Mouse (Mus musculus): Measurements from ENCODE around the gene Vav2. TPM values are rescaled to one million over a fixed set of nuclear protein-coding genes. Genes with fewer than 3 reads are reported as not detected.

Gene Vav2
- polyA plus RNA-seq, 1 experiment from 2014 or later: 9.7 TPM

DNA sequence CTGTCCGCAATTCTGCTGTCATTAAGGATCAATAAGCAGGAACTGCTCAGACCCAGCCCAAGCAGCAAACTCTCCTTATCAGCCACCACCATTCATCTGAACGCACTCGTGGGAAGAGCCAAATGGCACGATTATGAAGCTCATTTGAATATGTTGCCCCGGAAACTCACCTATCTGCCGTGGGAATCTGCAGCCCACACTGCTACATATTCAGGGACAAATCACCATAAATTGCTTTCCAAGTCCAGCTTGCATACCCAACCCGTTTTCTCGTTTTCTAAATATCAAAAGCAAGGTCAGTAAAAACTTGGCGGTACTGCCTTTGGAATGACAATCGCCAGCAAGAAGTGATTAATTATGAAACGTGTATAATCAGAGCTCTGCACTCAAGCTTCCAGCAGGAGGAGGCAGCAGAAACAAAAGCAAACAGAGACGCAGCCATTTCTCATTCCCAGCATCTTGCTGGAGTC is 82.8 kb downstream of the Vav2 start:
- H3K27ac ChIP-seq: no peak overlapping the region
- no peaks in the 10 kb centered on the region for H3K27me3 ChIP-seq
- ATAC-seq (ENCODE audit: borderline replicate concordance, extremely low read depth, low FRiP score, low TSS enrichment): no peak
- H3K9me3 ChIP-seq: no peaks in the 10 kb centered on the region
- H3K4me1 ChIP-seq: peaks cover 17% of the 10 kb centered on the region
- H3K4me3 ChIP-seq: no peak overlapping the region
- H3K36me3 ChIP-seq: no peaks in the 10 kb centered on the region
- H3K4me2 ChIP-seq: 0 out of 2 replicates have a peak overlapping the region, but pooled peaks have one; percentile 2
- H3K9ac ChIP-seq: no peak overlapping the region
- WGBS: 23% methylated on average over 12 of the region's 12 CpGs

DNA sequence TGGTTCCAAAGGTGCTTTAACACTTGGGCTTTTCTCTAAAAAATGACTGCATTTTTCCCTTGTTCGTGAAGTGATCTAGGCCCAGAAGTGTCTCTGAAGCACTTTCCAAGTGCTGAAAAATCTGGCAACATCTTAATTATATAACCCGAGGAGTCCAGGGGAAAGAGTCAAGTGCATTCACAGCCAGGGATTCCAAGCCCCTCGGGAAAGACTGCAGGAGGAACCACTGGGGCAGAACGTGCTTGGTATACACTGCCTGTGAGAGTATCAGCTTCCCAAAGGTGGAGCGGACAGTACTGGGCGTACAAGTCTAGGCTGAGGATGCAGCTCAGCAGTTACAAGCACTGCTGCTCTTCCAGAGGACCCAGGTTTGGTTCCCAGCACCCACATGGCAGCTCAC is 86.2 kb downstream of the Vav2 start:
- no peak overlapping the region for H3K4me3 ChIP-seq

DNA sequence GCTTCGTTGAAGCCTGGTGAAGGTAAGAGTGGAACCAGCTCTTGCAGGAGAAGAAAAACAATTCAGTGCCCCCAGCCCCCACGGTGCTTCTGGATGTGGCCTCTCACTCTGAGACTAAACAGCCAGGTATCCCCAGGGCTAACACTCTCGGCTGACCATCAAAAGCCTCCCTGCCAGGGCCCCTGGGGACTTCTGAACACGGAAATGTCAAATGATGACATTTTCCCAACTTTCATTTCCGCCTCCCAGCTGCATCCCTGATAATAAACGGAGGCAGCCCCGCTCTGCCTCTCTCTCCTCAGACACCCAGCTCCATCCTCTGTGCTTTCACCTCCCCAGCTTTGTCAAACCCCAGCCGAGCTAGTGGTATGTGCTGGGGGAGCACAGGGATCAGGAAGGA is 87.8 kb downstream of the Vav2 start:
- H3K4me2 ChIP-seq: no peak overlapping the region
- H3K27me3 ChIP-seq: no peaks in the 10 kb centered on the region
- no peak overlapping the region for H3K9ac ChIP-seq
- H3K36me3 ChIP-seq: no peaks in the 10 kb centered on the region
- H3K27ac ChIP-seq: no peak overlapping the region
- peaks cover 26% of the 10 kb centered on the region for H3K4me1 ChIP-seq
- H3K9me3 ChIP-seq: no peaks in the 10 kb centered on the region
- ATAC-seq (ENCODE audit: borderline replicate concordance, extremely low read depth, low FRiP score, low TSS enrichment): no peak
- no peak overlapping the region for H3K4me3 ChIP-seq
- 38% methylated on average over 8 of the region's 8 CpGs for WGBS

More for the DNA sequence above, 86.2 kb downstream of the Vav2 start:
- Histone ChIP-seq H3K4me1 (peaks cover 20% of the 10 kb centered on the region), H3K27ac (no peak overlapping the region), H3K9ac (no peak overlapping the region), H3K9me3 (no peaks in the 10 kb centered on the region), H3K4me2 (no peak overlapping the region), H3K27me3 (no peaks in the 10 kb centered on the region), H3K36me3 (no peaks in the 10 kb centered on the region)
- WGBS: 73% methylated on average over 6 of the region's 6 CpGs
- ATAC-seq (ENCODE audit: borderline replicate concordance, extremely low read depth, low FRiP score, low TSS enrichment): no peak

DNA sequence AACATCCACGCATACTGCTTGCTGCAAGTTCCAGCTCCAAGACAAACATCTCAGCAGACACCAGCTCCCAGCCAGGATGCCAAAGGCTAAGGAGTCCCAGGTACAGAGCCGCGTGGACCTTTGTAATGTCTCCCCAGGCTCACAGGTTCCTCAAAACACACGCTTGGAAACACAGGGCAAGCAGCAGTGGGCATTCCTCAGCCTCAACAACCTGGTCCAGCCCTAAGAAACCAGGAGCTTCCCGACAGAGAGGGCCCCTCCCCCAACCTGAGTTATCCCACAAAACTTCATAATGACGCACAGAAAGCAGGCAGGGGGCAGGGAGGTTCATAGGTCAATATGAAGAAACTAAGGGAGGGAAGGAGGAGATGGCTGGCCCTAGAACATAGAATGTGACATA is 89.6 kb downstream of the Vav2 start:
- Histone ChIP-seq H3K36me3 (no peaks in the 10 kb centered on the region), H3K27me3 (no peaks in the 10 kb centered on the region), H3K27ac (no peak overlapping the region), H3K4me1 (peaks cover 20% of the 10 kb centered on the region), H3K4me3 (no peak overlapping the region), H3K9me3 (no peaks in the 10 kb centered on the region), H3K9ac (no peak overlapping the region), H3K4me2 (no peak overlapping the region)
- ATAC-seq (ENCODE audit: borderline replicate concordance, extremely low read depth, low FRiP score, low TSS enrichment): no peak
- WGBS: 50% methylated on average over 6 of the region's 6 CpGs

DNA sequence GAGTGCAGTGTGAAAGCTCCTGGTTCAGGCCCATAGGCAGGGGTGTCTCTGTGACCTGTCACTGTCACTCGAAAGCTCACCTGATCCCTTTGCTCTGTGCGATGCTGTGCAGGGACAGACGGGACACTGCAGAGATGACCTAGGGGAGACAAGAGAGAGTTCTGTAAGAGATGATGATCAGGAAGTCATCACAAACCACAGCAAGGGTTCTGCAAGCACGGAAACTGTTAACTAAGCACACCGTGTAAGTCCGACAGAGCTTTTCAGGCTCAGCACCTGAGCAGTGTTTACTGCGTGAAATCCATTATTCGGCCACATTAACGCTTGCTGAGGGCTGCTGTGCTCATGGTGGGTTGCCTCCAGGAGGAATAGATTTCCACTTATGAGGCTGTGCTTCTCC is 90.2 kb downstream of the Vav2 start:
- Histone ChIP-seq H3K4me2 (no peak overlapping the region), H3K4me1 (peaks cover 22% of the 10 kb centered on the region), H3K27me3 (no peaks in the 10 kb centered on the region), H3K36me3 (no peaks in the 10 kb centered on the region), H3K9me3 (no peaks in the 10 kb centered on the region), H3K9ac (no peak overlapping the region), H3K4me3 (no peak overlapping the region), H3K27ac (no peak overlapping the region)
- ATAC-seq (ENCODE audit: borderline replicate concordance, extremely low read depth, low FRiP score, low TSS enrichment): no peak
- 86% methylated on average over 9 of the region's 9 CpGs for WGBS

DNA sequence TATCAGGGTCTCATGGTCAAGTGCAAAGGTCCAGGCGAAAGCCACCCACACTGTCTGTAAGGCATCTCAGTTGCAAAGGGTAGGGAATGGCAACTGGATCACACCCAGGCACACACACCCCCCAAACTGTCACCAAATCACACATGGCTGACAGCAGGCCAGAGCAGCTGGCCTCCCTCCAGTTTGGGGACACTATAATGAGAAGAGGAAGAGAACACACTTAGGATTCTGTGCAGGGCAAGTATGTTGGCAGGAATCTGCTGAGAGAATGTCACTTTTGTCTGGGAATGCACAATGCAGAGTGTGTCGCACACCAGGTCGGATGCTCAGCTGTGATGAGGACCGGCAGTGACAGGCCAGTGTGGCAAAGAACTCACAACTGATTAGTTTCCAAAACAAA is 92.0 kb downstream of the Vav2 start:
- H3K27ac ChIP-seq: no peak overlapping the region
- H3K36me3 ChIP-seq: no peaks in the 10 kb centered on the region
- H3K27me3 ChIP-seq: no peaks in the 10 kb centered on the region
- H3K4me1 ChIP-seq: peaks cover 38% of the 10 kb centered on the region
- WGBS: 49% methylated on average over 4 of the region's 4 CpGs
- peak; percentile 15; the same call in 1 of the 2 replicates for ATAC-seq (ENCODE audit: borderline replicate concordance, extremely low read depth, low FRiP score, low TSS enrichment)
- H3K4me3 ChIP-seq: no peak overlapping the region
- H3K9ac ChIP-seq: no peak overlapping the region
- no peaks in the 10 kb centered on the region for H3K9me3 ChIP-seq
- no peak overlapping the region for H3K4me2 ChIP-seq

DNA sequence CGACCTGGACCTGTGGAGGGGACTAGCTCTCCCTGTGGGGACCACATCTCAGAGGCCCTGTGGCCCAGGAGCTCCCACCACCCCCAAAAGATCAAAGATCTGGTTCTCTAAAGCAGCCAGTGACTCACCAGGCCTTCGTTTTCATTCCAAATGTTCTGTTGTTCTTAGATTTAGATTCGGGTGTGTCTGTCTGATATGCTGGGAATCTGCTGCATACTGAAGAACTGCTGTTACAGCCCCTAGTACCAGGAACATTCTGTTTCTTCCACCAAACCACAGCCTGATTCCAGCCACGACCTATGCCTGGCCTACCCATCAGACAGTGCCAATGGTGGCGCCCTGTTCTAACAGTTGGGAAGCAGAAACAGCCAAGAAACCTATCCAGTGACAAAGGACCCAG is 95.3 kb downstream of the Vav2 start:
- Histone ChIP-seq H3K36me3 (no peaks in the 10 kb centered on the region), H3K9ac (no peak overlapping the region), H3K9me3 (no peaks in the 10 kb centered on the region), H3K4me1 (peaks cover 64% of the 10 kb centered on the region), H3K4me3 (no peak overlapping the region), H3K27me3 (no peaks in the 10 kb centered on the region), H3K4me2 (no peak overlapping the region), H3K27ac (no peak overlapping the region)
- 75% methylated on average over 5 of the region's 5 CpGs for WGBS
- ATAC-seq (ENCODE audit: borderline replicate concordance, extremely low read depth, low FRiP score, low TSS enrichment): no peak

DNA sequence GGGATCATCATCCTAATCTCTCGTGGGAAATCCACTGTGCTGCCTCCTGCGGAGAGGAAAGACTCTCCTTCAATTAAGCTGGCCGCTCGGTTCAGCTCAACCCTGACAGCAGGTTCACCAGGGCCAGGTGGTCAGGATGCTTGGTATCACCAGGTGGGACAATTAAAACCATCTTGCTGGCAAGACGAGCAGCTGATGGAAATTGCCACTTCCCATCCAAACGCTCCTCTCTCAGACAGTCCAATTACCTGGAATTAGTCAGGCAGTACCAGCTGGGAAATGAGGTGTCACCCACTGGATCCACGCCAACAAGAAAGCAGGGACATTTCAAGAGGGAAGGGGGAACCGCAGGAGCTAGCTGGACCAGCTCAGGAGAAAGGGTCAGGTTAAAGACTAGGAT is 96.4 kb downstream of the Vav2 start:
- Histone ChIP-seq H3K36me3 (no peaks in the 10 kb centered on the region), H3K9me3 (no peaks in the 10 kb centered on the region), H3K27me3 (no peaks in the 10 kb centered on the region), H3K4me2 (no peak overlapping the region), H3K9ac (no peak overlapping the region), H3K4me1 (peaks cover 72% of the 10 kb centered on the region), H3K4me3 (no peak overlapping the region), H3K27ac (no peak overlapping the region)
- ATAC-seq (ENCODE audit: borderline replicate concordance, extremely low read depth, low FRiP score, low TSS enrichment): no peak
- 77% methylated on average over 8 of the region's 8 CpGs for whole genome bisulfite sequencing

DNA sequence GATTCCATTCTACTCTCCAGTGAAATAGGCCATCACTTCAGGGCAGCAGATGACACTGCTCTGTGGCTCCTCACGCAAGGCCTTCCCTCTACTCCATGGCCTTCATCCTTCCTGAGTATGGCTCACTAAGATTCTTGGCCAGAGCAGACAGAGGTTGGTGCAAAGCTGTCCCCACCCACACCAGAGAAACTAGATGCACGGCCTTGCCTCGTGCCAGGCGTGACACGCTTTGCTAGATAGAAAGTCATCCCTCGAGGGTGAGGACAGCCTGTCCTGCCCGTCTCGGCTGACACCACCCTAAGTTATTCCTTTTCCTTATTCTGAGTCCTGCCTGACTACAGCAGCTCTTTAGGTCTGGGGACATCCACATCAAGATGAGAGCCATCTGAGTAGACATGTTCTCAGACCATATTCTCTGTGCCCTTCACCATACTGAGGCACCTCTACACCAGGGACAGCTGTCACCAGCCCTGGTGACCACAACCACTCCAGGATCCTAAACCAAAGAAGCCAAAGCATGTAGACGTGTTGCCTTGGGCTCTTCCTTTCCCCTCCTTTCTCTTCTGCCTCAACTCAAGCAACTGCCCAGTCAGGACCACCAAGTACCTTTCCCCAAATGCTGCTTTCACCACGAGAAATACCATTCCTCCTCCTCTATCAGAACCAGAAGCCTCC is 97.3 kb downstream of the Vav2 start:
- no peak overlapping the region for H3K9ac ChIP-seq
- H3K27me3 ChIP-seq: no peaks in the 10 kb centered on the region
- WGBS: 89% methylated on average over 10 of the region's 10 CpGs
- H3K9me3 ChIP-seq: no peaks in the 10 kb centered on the region
- no peak overlapping the region for H3K4me2 ChIP-seq
- H3K4me1 ChIP-seq: peaks cover 74% of the 10 kb centered on the region
- no peaks in the 10 kb centered on the region for H3K36me3 ChIP-seq
- no peak overlapping the region for H3K4me3 ChIP-seq
- H3K27ac ChIP-seq: peak overlapping the region; percentile 60; the same call in 1 of the 2 replicates
- ATAC-seq (ENCODE audit: borderline replicate concordance, extremely low read depth, low FRiP score, low TSS enrichment): no peak

DNA sequence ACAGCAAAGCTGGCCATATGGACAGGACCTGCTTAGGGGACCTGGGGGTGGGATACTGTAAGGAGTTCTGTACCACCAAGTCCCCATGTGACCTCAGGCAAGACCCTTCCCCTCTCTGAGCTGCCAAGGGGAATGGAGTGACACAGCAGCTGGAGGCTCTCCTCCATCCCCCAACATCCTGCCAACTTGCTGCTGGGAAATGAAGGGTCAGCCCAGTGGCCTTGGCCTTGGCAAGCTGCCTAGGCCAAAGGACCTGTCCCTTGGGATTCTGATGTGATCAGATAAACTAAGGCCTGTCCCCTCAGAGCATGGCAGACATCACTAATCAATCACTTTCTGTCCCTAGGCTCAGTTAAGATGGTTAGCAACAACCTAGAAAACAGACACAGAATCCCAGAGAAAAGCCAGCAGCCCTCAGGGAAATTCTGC is 98.2 kb downstream of the Vav2 start:
- Histone ChIP-seq H3K27me3 (no peaks in the 10 kb centered on the region), H3K4me3 (no peak overlapping the region), H3K4me1 (peaks cover 78% of the 10 kb centered on the region), H3K27ac (peak overlapping the region; percentile 60), H3K9me3 (no peaks in the 10 kb centered on the region), H3K9ac (no peak overlapping the region), H3K36me3 (no peaks in the 10 kb centered on the region), H3K4me2 (no peak overlapping the region)
- peak; percentile 69 for ATAC-seq (ENCODE audit: borderline replicate concordance, extremely low read depth, low FRiP score, low TSS enrichment)

DNA sequence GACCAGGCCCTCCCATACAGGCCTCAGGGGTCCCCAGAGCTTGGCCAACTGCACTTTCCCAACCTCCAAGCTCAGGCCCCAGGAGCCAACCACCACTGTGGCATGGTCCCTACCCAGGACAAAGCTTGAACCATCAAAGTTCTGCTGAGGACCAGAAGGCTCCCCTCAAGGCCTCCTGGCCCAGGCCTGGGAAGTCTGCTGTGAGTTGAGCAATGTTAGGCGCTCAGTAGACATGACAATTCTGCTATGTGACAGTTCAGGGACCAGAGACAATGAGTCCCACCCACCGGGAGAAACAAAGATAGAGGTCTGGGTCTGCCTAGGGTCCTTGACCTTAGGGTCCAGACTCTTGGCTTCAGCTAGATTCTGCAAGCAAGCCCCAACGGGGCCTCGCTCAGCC is 98.9 kb downstream of the Vav2 start:
- Histone ChIP-seq H3K9me3 (no peaks in the 10 kb centered on the region), H3K9ac (no peak overlapping the region), H3K4me3 (no peak overlapping the region), H3K4me1 (peaks cover 86% of the 10 kb centered on the region), H3K27me3 (no peaks in the 10 kb centered on the region), H3K27ac (peak overlapping the region; percentile 60), H3K4me2 (peak overlapping the region; percentile 5; the same call in 1 of the 2 replicates), H3K36me3 (no peaks in the 10 kb centered on the region)
- 61% methylated on average over 4 of the region's 4 CpGs for WGBS
- ATAC-seq (ENCODE audit: borderline replicate concordance, extremely low read depth, low FRiP score, low TSS enrichment): peak; percentile 54; the same call in 1 of the 2 replicates

DNA sequence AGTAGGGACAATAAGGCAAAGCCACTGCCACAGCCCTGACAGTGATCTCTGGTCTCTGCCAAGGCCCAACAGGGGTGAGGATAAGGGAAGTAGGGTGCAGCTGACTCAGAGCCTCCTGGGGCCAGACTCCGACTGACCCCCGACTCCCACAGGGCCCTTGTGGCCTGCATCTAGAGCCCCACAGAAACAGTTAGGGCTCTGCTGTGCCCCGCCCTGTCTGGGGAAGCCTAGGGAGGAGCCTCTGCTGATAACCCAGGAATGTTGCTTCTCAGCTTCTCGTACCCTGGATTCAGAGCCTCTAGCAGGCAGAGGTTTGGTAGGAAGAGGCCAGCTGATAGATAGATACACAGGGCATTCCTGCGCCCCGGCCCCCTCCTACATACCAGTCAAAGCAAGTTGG is 99.8 kb downstream of the Vav2 start:
- H3K27ac ChIP-seq: peak overlapping the region; percentile 60
- H3K4me3 ChIP-seq: no peak overlapping the region
- no peaks in the 10 kb centered on the region for H3K36me3 ChIP-seq
- no peak overlapping the region for H3K9ac ChIP-seq
- no peak overlapping the region; the same call in 1 of the 2 replicates for H3K4me2 ChIP-seq
- H3K9me3 ChIP-seq: no peaks in the 10 kb centered on the region
- 36% methylated on average over 6 of the region's 6 CpGs for WGBS
- peaks cover 92% of the 10 kb centered on the region for H3K4me1 ChIP-seq
- no peak for ATAC-seq (ENCODE audit: borderline replicate concordance, extremely low read depth, low FRiP score, low TSS enrichment)
- no peaks in the 10 kb centered on the region for H3K27me3 ChIP-seq

All from lung, embryonic 15.5 days (tissue).